Mouse (Mus musculus): ENCODE results near the gene Rgs7. TPM values are rescaled to one million over a fixed set of nuclear protein-coding genes. Genes with fewer than 3 reads are reported as not detected.

Gene Rgs7
- polyA plus RNA-seq, 1 experiment from 2014 or later: 49.4 TPM

- no peaks in the 10 kb centered on the region for H3K4me1 ChIP-seq (replicated peaks; ENCODE audit: control insufficient read depth, insufficient read depth, low read length)
- H3K4me3 ChIP-seq (replicated peaks; ENCODE audit: low read length): no peak overlapping the region
- no peak overlapping the region for H3K9ac ChIP-seq
- H3K27ac ChIP-seq: no peak overlapping the region
- no peak for DNase-seq (ENCODE audit: low spot score)
- H3K9me3 ChIP-seq (ENCODE audit: control insufficient read depth, low read length): no peaks in the 10 kb centered on the region
- no peak for ATAC-seq (ENCODE audit: low FRiP score)
- H3K36me3 ChIP-seq (replicated peaks; ENCODE audit: control insufficient read depth, insufficient read depth): no peaks in the 10 kb centered on the region
- no peaks in the 10 kb centered on the region for H3K27me3 ChIP-seq (ENCODE audit: control insufficient read depth, insufficient read depth, low read length)
- 78% methylated on average over 1 of the region's 1 CpGs for WGBS
- H3K4me2 ChIP-seq (replicated peaks): no peak overlapping the region
These were observed 146.1 kb downstream of the Rgs7 start for GRCm38 (mm10) chr1:175346162-175346561.

GRCm38 (mm10) chr1:175336191-175336590 is 156.1 kb downstream of the Rgs7 start:
- WGBS: 70% methylated on average over 4 of the region's 4 CpGs
- Histone ChIP-seq H3K4me2 (replicated peaks) (no peak overlapping the region), H3K4me3 (replicated peaks; ENCODE audit: low read length) (no peak overlapping the region), H3K9ac (no peak overlapping the region), H3K27me3 (ENCODE audit: control insufficient read depth, insufficient read depth, low read length) (no peaks in the 10 kb centered on the region), H3K36me3 (replicated peaks; ENCODE audit: control insufficient read depth, insufficient read depth) (no peaks in the 10 kb centered on the region), H3K27ac (no peak overlapping the region), H3K4me1 (replicated peaks; ENCODE audit: control insufficient read depth, insufficient read depth, low read length) (no peaks in the 10 kb centered on the region), H3K9me3 (ENCODE audit: control insufficient read depth, low read length) (no peaks in the 10 kb centered on the region)
- no peak for DNase-seq (ENCODE audit: low spot score)
- ATAC-seq (ENCODE audit: low FRiP score): no peak

- no peaks in the 10 kb centered on the region for H3K9me3 ChIP-seq (ENCODE audit: control insufficient read depth, low read length)
- no peaks in the 10 kb centered on the region for H3K27me3 ChIP-seq (ENCODE audit: control insufficient read depth, insufficient read depth, low read length)
- H3K27ac ChIP-seq: no peak overlapping the region
- no peak overlapping the region for H3K4me2 ChIP-seq (replicated peaks)
- H3K4me1 ChIP-seq (replicated peaks; ENCODE audit: control insufficient read depth, insufficient read depth, low read length): no peaks in the 10 kb centered on the region
- no peaks in the 10 kb centered on the region for H3K36me3 ChIP-seq (replicated peaks; ENCODE audit: control insufficient read depth, insufficient read depth)
- DNase-seq (ENCODE audit: low spot score): no peak
- H3K4me3 ChIP-seq (replicated peaks; ENCODE audit: low read length): no peak overlapping the region
- 89% methylated on average over 9 of the region's 9 CpGs for WGBS
- H3K9ac ChIP-seq: no peak overlapping the region
- no peak for ATAC-seq (ENCODE audit: low FRiP score)
These were observed 159.1 kb downstream of the Rgs7 start for GRCm38 (mm10) chr1:175333041-175333854.

GRCm38 (mm10) chr1:175329934-175330471 is 162.3 kb downstream of the Rgs7 start:
- 67% methylated on average over 3 of the region's 3 CpGs for WGBS
- no peaks in the 10 kb centered on the region for H3K27me3 ChIP-seq (ENCODE audit: control insufficient read depth, insufficient read depth, low read length)
- H3K4me3 ChIP-seq (replicated peaks; ENCODE audit: low read length): no peak overlapping the region
- H3K36me3 ChIP-seq (replicated peaks; ENCODE audit: control insufficient read depth, insufficient read depth): no peaks in the 10 kb centered on the region
- H3K4me2 ChIP-seq (replicated peaks): no peak overlapping the region
- no peaks in the 10 kb centered on the region for H3K9me3 ChIP-seq (ENCODE audit: control insufficient read depth, low read length)
- H3K27ac ChIP-seq: no peak overlapping the region
- no peaks in the 10 kb centered on the region for H3K4me1 ChIP-seq (replicated peaks; ENCODE audit: control insufficient read depth, insufficient read depth, low read length)
- no peak for ATAC-seq (ENCODE audit: low FRiP score)
- no peak for DNase-seq (ENCODE audit: low spot score)
- H3K9ac ChIP-seq: no peak overlapping the region

- Histone ChIP-seq H3K4me2 (replicated peaks) (no peak overlapping the region), H3K4me3 (replicated peaks; ENCODE audit: low read length) (no peak overlapping the region), H3K4me1 (replicated peaks; ENCODE audit: control insufficient read depth, insufficient read depth, low read length) (no peaks in the 10 kb centered on the region), H3K9ac (no peak overlapping the region), H3K27ac (no peak overlapping the region), H3K27me3 (ENCODE audit: control insufficient read depth, insufficient read depth, low read length) (no peaks in the 10 kb centered on the region), H3K36me3 (replicated peaks; ENCODE audit: control insufficient read depth, insufficient read depth) (no peaks in the 10 kb centered on the region), H3K9me3 (ENCODE audit: control insufficient read depth, low read length) (no peaks in the 10 kb centered on the region)
- DNase-seq (ENCODE audit: low spot score) (no peak), ATAC-seq (ENCODE audit: low FRiP score) (no peak)
These were observed 169.5 kb downstream of the Rgs7 start for GRCm38 (mm10) chr1:175322781-175323180.

- H3K4me2 ChIP-seq (replicated peaks): no peak overlapping the region
- no peak overlapping the region for H3K4me3 ChIP-seq (replicated peaks; ENCODE audit: low read length)
- no peaks in the 10 kb centered on the region for H3K36me3 ChIP-seq (replicated peaks; ENCODE audit: control insufficient read depth, insufficient read depth)
- H3K9ac ChIP-seq: no peak overlapping the region
- H3K27ac ChIP-seq: no peak overlapping the region
- WGBS: 66% methylated on average over 9 of the region's 9 CpGs
- ATAC-seq (ENCODE audit: low FRiP score): peak; percentile 35; the same call in 1 of the 2 replicates
- no peaks in the 10 kb centered on the region for H3K27me3 ChIP-seq (ENCODE audit: control insufficient read depth, insufficient read depth, low read length)
- H3K4me1 ChIP-seq (replicated peaks; ENCODE audit: control insufficient read depth, insufficient read depth, low read length): no peaks in the 10 kb centered on the region
- H3K9me3 ChIP-seq (ENCODE audit: control insufficient read depth, low read length): no peaks in the 10 kb centered on the region
- no peak for DNase-seq (ENCODE audit: low spot score)
These were observed 173.1 kb downstream of the Rgs7 start for GRCm38 (mm10) chr1:175319205-175319604.

GRCm38 (mm10) chr1:175317264-175317663 is 175.0 kb downstream of the Rgs7 start:
- H3K27ac ChIP-seq: no peak overlapping the region
- H3K9me3 ChIP-seq (ENCODE audit: control insufficient read depth, low read length): no peaks in the 10 kb centered on the region
- ATAC-seq (ENCODE audit: low FRiP score) (no peak), DNase-seq (ENCODE audit: low spot score) (no peak)
- no peaks in the 10 kb centered on the region for H3K27me3 ChIP-seq (ENCODE audit: control insufficient read depth, insufficient read depth, low read length)
- no peaks in the 10 kb centered on the region for H3K4me1 ChIP-seq (replicated peaks; ENCODE audit: control insufficient read depth, insufficient read depth, low read length)
- H3K9ac ChIP-seq: no peak overlapping the region
- H3K36me3 ChIP-seq (replicated peaks; ENCODE audit: control insufficient read depth, insufficient read depth): no peaks in the 10 kb centered on the region
- 41% methylated on average over 1 of the region's 1 CpGs for WGBS
- H3K4me2 ChIP-seq (replicated peaks): no peak overlapping the region
- no peak overlapping the region for H3K4me3 ChIP-seq (replicated peaks; ENCODE audit: low read length)

GRCm38 (mm10) chr1:175307604-175308003 is 184.7 kb downstream of the Rgs7 start:
- no peak for ATAC-seq (ENCODE audit: low FRiP score)
- Histone ChIP-seq H3K4me3 (replicated peaks; ENCODE audit: low read length) (no peak overlapping the region), H3K4me1 (replicated peaks; ENCODE audit: control insufficient read depth, insufficient read depth, low read length) (no peaks in the 10 kb centered on the region), H3K9ac (no peak overlapping the region), H3K4me2 (replicated peaks) (no peak overlapping the region), H3K9me3 (ENCODE audit: control insufficient read depth, low read length) (no peaks in the 10 kb centered on the region), H3K36me3 (replicated peaks; ENCODE audit: control insufficient read depth, insufficient read depth) (no peaks in the 10 kb centered on the region), H3K27me3 (ENCODE audit: control insufficient read depth, insufficient read depth, low read length) (no peaks in the 10 kb centered on the region), H3K27ac (no peak overlapping the region)
- DNase-seq (ENCODE audit: low spot score): no peak
- WGBS: 76% methylated on average over 3 of the region's 3 CpGs

- no peaks in the 10 kb centered on the region for H3K9me3 ChIP-seq (ENCODE audit: control insufficient read depth, low read length)
These were observed 191.4 kb downstream of the Rgs7 start for GRCm38 (mm10) chr1:175300895-175301294.

More at GRCm38 (mm10) chr1:175300895-175301294, 191.4 kb downstream of the Rgs7 start:
- Histone ChIP-seq H3K9ac (no peak overlapping the region), H3K27me3 (ENCODE audit: control insufficient read depth, insufficient read depth, low read length) (no peaks in the 10 kb centered on the region), H3K4me2 (replicated peaks) (no peak overlapping the region), H3K4me1 (replicated peaks; ENCODE audit: control insufficient read depth, insufficient read depth, low read length) (no peaks in the 10 kb centered on the region), H3K27ac (no peak overlapping the region), H3K36me3 (replicated peaks; ENCODE audit: control insufficient read depth, insufficient read depth) (no peaks in the 10 kb centered on the region), H3K4me3 (replicated peaks; ENCODE audit: low read length) (no peak overlapping the region)
- WGBS: 64% methylated on average over 1 of the region's 1 CpGs
- ATAC-seq (ENCODE audit: low FRiP score) (no peak), DNase-seq (ENCODE audit: low spot score) (no peak)
